Mouse (Mus musculus): ENCODE data around the gene Slc19a3.

GRCm38 (mm10) chr1:82975750-82976149 lies 62.5 kb downstream of the Slc19a3 start:
- no peak for TF ChIP-seq CTCF (IDR thresholded peaks at IDR 0.05; ENCODE audit: low read depth, low read length)
- TF ChIP-seq GATA2 (IDR thresholded peaks at IDR 0.05; ENCODE audit: borderline replicate concordance, low read depth, low read length): no peak
- TF ChIP-seq GATA1 (IDR thresholded peaks at IDR 0.05; ENCODE audit: borderline replicate concordance, low read length): no peak
- TF ChIP-seq TAL1 (conservative IDR thresholded peaks at IDR 0.05; ENCODE audit: low read depth, low read length): no peak
- no peak for TF ChIP-seq POLR2AphosphoS5 (IDR thresholded peaks at IDR 0.05; ENCODE audit: insufficient replicate concordance, low read depth, low read length)
